Mouse (Mus musculus) cerebellum, adult 2 months (tissue): ENCODE results near the gene Unc93a2. TPM values are rescaled to one million over a fixed set of nuclear protein-coding genes. Genes with fewer than 3 reads are reported as not detected.
"Not testable (repeated sequence)": the region's sequence is repeated elsewhere in the genome, so short reads cannot be mapped to it uniquely, and the experiment has no call there.

Experiments used
- DNase-seq, 2 experiments: peaks; one replicate each; pipeline ENCODE4 v3.0.0; 2021
- H3K27ac ChIP-seq: fragments of 200-500 bp; 2 replicates; pipeline ENCODE4 v1.5.1; 2012; ENCODE audit warnings: low read length, control low read depth, inconsistent platforms; ENCODE audit not compliant: insufficient read depth
- H3K27me3 ChIP-seq: fragments of 200-500 bp; 2 replicates; pipeline ENCODE4 v1.6.1; 2012; ENCODE audit warnings: inconsistent platforms, mild to moderate bottlenecking, low read length, moderate library complexity; ENCODE audit not compliant: control insufficient read depth, insufficient read depth
- H3K4me1 ChIP-seq: fragments of 200-500 bp; 2 replicates; pipeline ENCODE4 v1.6.1; 2011; ENCODE audit warnings: low read length; ENCODE audit not compliant: control insufficient read depth, insufficient read depth
- H3K4me3 ChIP-seq: fragments of 200-500 bp; replicated peaks from 2 replicates; pipeline ENCODE3; 2011; ENCODE audit warnings: mild to moderate bottlenecking, low read depth, low read length, control low read depth; ENCODE audit not compliant: insufficient read depth
- CTCF ChIP-seq: fragments of 200-500 bp; IDR thresholded peaks from 2 replicates; pipeline ENCODE4 v1.5.1; 2011; ENCODE audit warnings: low read depth, mild to moderate bottlenecking, control low read depth, low read length, moderate library complexity, borderline replicate concordance; ENCODE audit not compliant: insufficient read depth
- WGBS: fragments of 180-500 bp; shearing (Covaris S2); methylation state at CpG from one replicate; pipeline ENCODE4 v1.1.7; 2018; 5-methylcytosine and 5-hydroxymethylcytosine counted together
- polyA plus RNA-seq: library from polyadenylated mRNA; depleted of rRNA; stranded (reverse); fragments of >200 nt; gene quantifications from 2 replicates; pipeline ENCODE4 v1.2.3, GENCODE M21; 2012; rRNA removed

The Unc93a2 gene
- polyA plus RNA-seq = not detected in 2 replicates

- not testable (repeated sequence) for H3K4me3 ChIP-seq, H3K27ac ChIP-seq, H3K4me1 ChIP-seq, H3K27me3 ChIP-seq, DNase-seq
- 85% methylated on average over 3 of the region's 3 CpGs for WGBS
Observed at GRCm38 (mm10) chr17:7385364-7385763, at the start of gene Unc93a2. Gene Unc93a2 (minus strand): TSS chr17:7385464.

GRCm38 (mm10) chr17:7434121-7434520 is 48.9 kb upstream of the Unc93a2 start:
- H3K27ac ChIP-seq, DNase-seq, H3K4me1 ChIP-seq, H3K4me3 ChIP-seq, H3K27me3 ChIP-seq: not testable (repeated sequence)
- WGBS = 64% methylated on average over 4 of the region's 4 CpGs

GRCm38 (mm10) chr17:7430210-7430631 is 45.0 kb upstream of the Unc93a2 start:
- H3K27ac ChIP-seq, DNase-seq, H3K27me3 ChIP-seq, H3K4me3 ChIP-seq, H3K4me1 ChIP-seq: not testable (repeated sequence)
- 57% methylated on average over 4 of the region's 4 CpGs for WGBS

- WGBS = 33% methylated on average over 3 of the region's 3 CpGs
- H3K27ac ChIP-seq, H3K27me3 ChIP-seq, H3K4me1 ChIP-seq, H3K4me3 ChIP-seq: not testable (repeated sequence)
- DNase-seq = peak; percentile 2 to 15
- peak; percentile 29; the same call in 1 of the 2 replicates for TF ChIP-seq CTCF
Observed at GRCm38 (mm10) chr17:7420191-7420973, 35.1 kb upstream of the Unc93a2 start.

- not testable (repeated sequence) for H3K4me1 ChIP-seq, H3K27me3 ChIP-seq, H3K27ac ChIP-seq, DNase-seq, H3K4me3 ChIP-seq
- WGBS = 73% methylated on average over 9 of the region's 9 CpGs
Observed at GRCm38 (mm10) chr17:7414601-7415310, 29.5 kb upstream of the Unc93a2 start.

GRCm38 (mm10) chr17:7413336-7413735 is 28.1 kb upstream of the Unc93a2 start:
- 58% methylated on average over 8 of the region's 8 CpGs for WGBS
- H3K27me3 ChIP-seq, H3K4me1 ChIP-seq, H3K4me3 ChIP-seq, H3K27ac ChIP-seq, DNase-seq: not testable (repeated sequence)

- H3K27me3 ChIP-seq, H3K27ac ChIP-seq, H3K4me1 ChIP-seq, H3K4me3 ChIP-seq, DNase-seq: not testable (repeated sequence)
- 61% methylated on average over 6 of the region's 6 CpGs for WGBS
Observed at GRCm38 (mm10) chr17:7399770-7400169, 14.5 kb upstream of the Unc93a2 start.

- not testable (repeated sequence) for H3K4me1 ChIP-seq, H3K27me3 ChIP-seq, H3K4me3 ChIP-seq, H3K27ac ChIP-seq, DNase-seq
- WGBS = 90% methylated on average over 6 of the region's 6 CpGs
Observed at GRCm38 (mm10) chr17:7398198-7398847, 13.1 kb upstream of the Unc93a2 start.

GRCm38 (mm10) chr17:7397079-7397478 is 11.8 kb upstream of the Unc93a2 start:
- not testable (repeated sequence) for H3K27me3 ChIP-seq, DNase-seq, H3K4me1 ChIP-seq, H3K27ac ChIP-seq, H3K4me3 ChIP-seq
- WGBS = 86% methylated on average over 13 of the region's 13 CpGs

GRCm38 (mm10) chr17:7396288-7396687 is 11.0 kb upstream of the Unc93a2 start:
- no CpG with 5 or more reads among the region's 2 CpGs for WGBS
- not testable (repeated sequence) for H3K4me1 ChIP-seq, H3K4me3 ChIP-seq, H3K27ac ChIP-seq, H3K27me3 ChIP-seq, DNase-seq

- not testable (repeated sequence) for H3K27me3 ChIP-seq, H3K27ac ChIP-seq, DNase-seq, H3K4me3 ChIP-seq, H3K4me1 ChIP-seq
- WGBS = 92% methylated on average over 8 of the region's 8 CpGs
Observed at GRCm38 (mm10) chr17:7395671-7396070, 10.4 kb upstream of the Unc93a2 start.

GRCm38 (mm10) chr17:7395116-7395515 is 9.9 kb upstream of the Unc93a2 start:
- DNase-seq, H3K4me1 ChIP-seq, H3K4me3 ChIP-seq, H3K27me3 ChIP-seq, H3K27ac ChIP-seq: not testable (repeated sequence)
- WGBS = 92% methylated on average over 7 of the region's 7 CpGs
